Mouse (Mus musculus) thymus, adult 2 months (tissue): ENCODE measurements around the gene Dennd2c. TPM values are rescaled to one million over a fixed set of nuclear protein-coding genes. Genes with fewer than 3 reads are reported as not detected.
"Not testable (repeated sequence)": the region's sequence is repeated elsewhere in the genome, so short reads cannot be mapped to it uniquely, and the experiment has no call there.

Experiments used
- DNase-seq: peaks from one replicate; pipeline ENCODE4 v3.0.0; 2021
- H3K27ac ChIP-seq: fragments of 200-500 bp; 2 replicates; pipeline ENCODE4 v1.5.1; 2012; ENCODE audit warnings: low read length, control low read depth; ENCODE audit not compliant: control insufficient read depth, insufficient read depth
- H3K27me3 ChIP-seq: fragments of 200-500 bp; 2 replicates; pipeline ENCODE4 v1.6.1; 2012; ENCODE audit warnings: mild to moderate bottlenecking, low read length, moderate library complexity, mixed read lengths; ENCODE audit not compliant: control insufficient read depth, insufficient read depth
- H3K36me3 ChIP-seq: fragments of 200-500 bp; 2 replicates; pipeline ENCODE4 v1.6.1; 2012; ENCODE audit warnings: mild to moderate bottlenecking, low read length, moderate library complexity; ENCODE audit not compliant: control insufficient read depth, insufficient read depth
- H3K4me1 ChIP-seq: fragments of 200-500 bp; replicated peaks from 2 replicates; pipeline ENCODE4 v1.6.1; 2012; ENCODE audit warnings: low read length; ENCODE audit not compliant: control insufficient read depth, insufficient read depth
- H3K4me3 ChIP-seq: fragments of 200-500 bp; 2 replicates; pipeline ENCODE4 v1.5.1; 2012; ENCODE audit warnings: mild to moderate bottlenecking, low read length, control low read depth, moderate library complexity; ENCODE audit not compliant: control insufficient read depth, insufficient read depth
- CTCF ChIP-seq: fragments of 200-500 bp; IDR thresholded peaks from 2 replicates; pipeline ENCODE4 v1.5.1; 2012; ENCODE audit warnings: mild to moderate bottlenecking, control low read depth, low read length, moderate library complexity, borderline replicate concordance; ENCODE audit not compliant: control insufficient read depth, poor library complexity, insufficient read depth; ENCODE audit errors: extremely low read depth
- POLR2A ChIP-seq: fragments of 200-500 bp; IDR thresholded peaks from 2 replicates; pipeline ENCODE4 v1.6.1; 2012; ENCODE audit warnings: mild to moderate bottlenecking, low read length, control low read depth, moderate library complexity; ENCODE audit not compliant: control insufficient read depth, poor library complexity, insufficient read depth; ENCODE audit errors: extremely low read depth
- WGBS: fragments of 180-500 bp; shearing (Covaris S2); methylation state at CpG from one replicate; pipeline ENCODE4 v1.1.7; 2018; 5-methylcytosine and 5-hydroxymethylcytosine counted together
- polyA plus RNA-seq: library from polyadenylated mRNA; depleted of rRNA; stranded (reverse); fragments of >200 nt; gene quantifications from 2 replicates; pipeline ENCODE4 v1.2.3, GENCODE M21; 2012; rRNA removed

Dennd2c gene
- polyA plus RNA-seq, 1 experiment = 2.2 TPM

DNA sequence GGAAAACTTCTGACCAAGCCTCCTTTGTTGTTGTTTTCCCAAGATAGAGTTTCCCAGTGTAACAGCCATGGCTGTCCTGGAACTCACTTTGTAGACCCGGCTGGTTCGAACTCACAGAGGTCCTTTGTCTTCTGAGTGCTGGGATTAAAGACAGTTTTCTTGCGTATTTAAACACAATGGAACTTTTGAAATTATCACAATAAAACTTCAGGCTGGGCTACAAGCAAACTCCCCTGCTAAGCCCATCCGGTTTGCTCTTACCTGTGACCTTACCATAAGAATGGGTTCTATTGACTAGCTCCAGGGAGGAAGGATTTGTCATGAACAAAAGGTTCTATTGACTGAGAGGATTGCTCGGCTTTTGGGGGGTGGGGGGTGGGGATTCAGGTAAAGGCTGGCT, 105.3 kb downstream of the Dennd2c start:
- H3K27ac ChIP-seq = no peak overlapping the region
- H3K4me1 ChIP-seq = no peaks in the 10 kb centered on the region
- no peak for DNase-seq
- no peaks in the 10 kb centered on the region for H3K36me3 ChIP-seq
- no peak for TF ChIP-seq CTCF
- TF ChIP-seq POLR2A = no peak
- H3K4me3 ChIP-seq = no peak overlapping the region
- WGBS = 93% methylated on average over 5 of the region's 5 CpGs
- H3K27me3 ChIP-seq = no peaks in the 10 kb centered on the region

DNA sequence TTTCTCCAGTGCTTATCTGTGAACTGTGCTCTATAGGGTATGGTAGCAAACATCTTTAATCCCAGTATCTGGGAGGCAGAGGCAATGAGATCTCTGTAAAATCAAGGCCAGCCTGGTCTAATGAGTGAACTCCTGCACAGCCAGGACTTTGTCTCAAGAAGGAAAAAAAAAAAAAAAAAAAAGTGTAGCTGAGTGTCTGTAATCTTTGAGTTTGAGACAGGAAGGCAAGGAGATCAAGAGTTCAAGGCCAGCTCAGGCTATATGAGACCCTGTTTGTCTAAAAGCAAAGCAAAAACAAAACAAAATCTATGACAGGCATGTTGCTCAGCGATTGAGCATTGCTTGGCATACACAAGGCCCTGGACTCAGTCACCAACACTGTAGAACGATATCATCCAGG, 105.8 kb downstream of the Dennd2c start:
- no peak for TF ChIP-seq POLR2A
- DNase-seq = no peak
- Histone ChIP-seq H3K4me1 (no peaks in the 10 kb centered on the region), H3K27ac (no peak overlapping the region), H3K36me3 (no peaks in the 10 kb centered on the region), H3K27me3 (no peaks in the 10 kb centered on the region), H3K4me3 (no peak overlapping the region)
- 95% methylated on average over 2 of the region's 2 CpGs for WGBS

DNA sequence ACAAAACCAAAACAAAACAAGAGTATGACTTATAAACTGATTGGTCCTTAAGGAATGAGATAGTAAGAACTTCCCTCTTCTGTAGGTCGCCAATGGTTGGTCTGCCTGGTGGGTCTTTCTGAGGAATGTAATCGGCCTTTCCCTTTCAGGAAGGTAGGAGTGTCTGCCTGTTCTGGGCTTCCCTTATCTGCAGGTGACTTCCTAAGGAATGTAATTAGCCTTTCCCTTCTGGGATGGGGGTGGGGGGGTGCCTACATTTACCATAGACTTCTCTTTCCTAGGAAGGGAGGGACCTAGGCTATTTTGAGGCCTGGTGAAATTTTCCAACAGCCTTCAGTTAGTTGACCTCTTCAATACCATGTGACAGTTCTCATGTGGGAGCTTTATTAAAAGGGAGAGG, 108.7 kb downstream of the Dennd2c start:
- no peaks in the 10 kb centered on the region for H3K27me3 ChIP-seq
- no peak for TF ChIP-seq POLR2A
- TF ChIP-seq CTCF = no peak
- no peaks in the 10 kb centered on the region for H3K4me1 ChIP-seq
- no peak overlapping the region for H3K27ac ChIP-seq
- H3K4me3 ChIP-seq = no peak overlapping the region
- H3K36me3 ChIP-seq = no peaks in the 10 kb centered on the region
- 91% methylated on average over 2 of the region's 2 CpGs for WGBS
- no peak for DNase-seq

DNA sequence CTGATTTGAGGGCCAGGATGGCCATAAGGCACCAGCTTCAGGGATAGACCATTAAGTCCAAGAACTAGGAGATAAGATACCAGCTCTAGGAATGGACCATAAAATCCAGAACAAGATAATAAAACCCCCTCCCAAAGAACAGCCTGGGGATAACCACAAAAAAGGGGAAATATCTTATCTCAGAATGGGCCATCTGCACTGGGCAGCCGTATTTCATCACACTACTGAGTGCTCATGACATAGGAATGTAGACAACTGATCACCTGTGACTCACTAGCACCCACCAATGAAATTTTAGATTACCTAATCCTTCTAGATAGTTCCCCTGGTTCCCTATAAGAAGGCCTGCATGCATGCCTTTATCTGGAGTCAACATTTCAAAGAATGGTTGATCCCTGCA, 109.7 kb downstream of the Dennd2c start:
- Histone ChIP-seq H3K4me3 (no peak overlapping the region), H3K4me1 (no peaks in the 10 kb centered on the region), H3K27ac (no peak overlapping the region), H3K27me3 (no peaks in the 10 kb centered on the region), H3K36me3 (no peaks in the 10 kb centered on the region)
- no peak for TF ChIP-seq CTCF
- TF ChIP-seq POLR2A = no peak
- DNase-seq = no peak
- 66% methylated on average over 1 of the region's 1 CpGs for WGBS

DNA sequence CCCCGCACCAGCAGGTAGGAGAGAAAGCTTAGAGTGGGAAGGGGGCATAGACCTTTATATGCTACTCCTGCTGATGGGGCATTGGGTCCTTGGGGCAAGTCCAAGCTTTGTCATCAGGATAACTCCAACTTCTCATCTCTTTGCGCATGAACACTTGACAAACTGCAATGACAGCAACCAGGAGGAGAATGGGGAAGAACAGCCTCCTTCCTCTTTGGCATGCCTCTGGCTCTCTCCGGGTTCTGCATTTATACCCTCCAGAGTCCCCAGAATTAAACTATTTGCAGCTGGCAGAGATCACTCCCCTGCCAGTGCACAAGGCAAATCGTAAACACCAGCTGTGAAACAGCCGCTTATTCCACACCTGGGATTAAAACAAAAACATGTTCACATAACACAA, 111.1 kb downstream of the Dennd2c start:
- H3K36me3 ChIP-seq = no peaks in the 10 kb centered on the region
- no peak for DNase-seq
- H3K4me3 ChIP-seq = no peak overlapping the region
- H3K27ac ChIP-seq = no peak overlapping the region
- TF ChIP-seq POLR2A = no peak
- TF ChIP-seq CTCF = no peak
- WGBS = 81% methylated on average over 5 of the region's 5 CpGs
- H3K4me1 ChIP-seq = no peaks in the 10 kb centered on the region
- H3K27me3 ChIP-seq = no peaks in the 10 kb centered on the region

DNA sequence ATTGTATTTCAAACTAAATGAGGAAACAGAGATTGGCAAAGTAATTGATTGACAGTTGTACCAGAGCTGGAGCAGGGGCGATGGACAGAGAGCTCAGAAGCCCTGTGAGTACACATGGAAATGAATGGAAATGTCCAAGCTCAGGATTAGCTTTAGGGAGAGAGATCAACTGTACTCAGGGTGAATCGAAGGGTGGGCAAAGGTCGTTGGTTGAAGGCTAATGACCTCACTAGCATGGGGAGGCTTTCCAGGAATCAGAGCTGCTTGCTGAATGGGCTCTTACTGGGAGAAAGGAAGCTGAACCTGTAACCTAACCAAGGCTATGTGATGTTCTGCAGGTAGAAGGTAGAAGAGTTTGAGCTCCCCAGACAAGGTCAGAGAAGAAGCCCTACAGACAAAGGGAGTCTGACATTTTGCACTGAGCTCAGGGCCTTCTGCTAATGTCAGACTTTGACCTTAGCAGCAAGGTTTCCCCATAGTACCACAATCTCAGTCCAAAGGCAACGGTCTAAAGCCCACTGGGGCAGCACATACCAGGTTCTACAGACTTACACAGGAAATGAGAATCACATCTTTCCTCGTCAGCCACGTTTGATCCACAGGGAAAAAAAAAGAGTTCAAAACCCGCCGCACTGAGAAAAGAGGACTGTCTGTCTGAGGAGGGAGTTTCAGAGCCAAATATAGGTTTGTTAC, 112.3 kb downstream of the Dennd2c start:
- no peak for DNase-seq
- H3K27me3 ChIP-seq = no peaks in the 10 kb centered on the region
- WGBS = 92% methylated on average over 8 of the region's 8 CpGs
- H3K36me3 ChIP-seq = no peaks in the 10 kb centered on the region
- no peak overlapping the region for H3K4me3 ChIP-seq
- H3K4me1 ChIP-seq = no peaks in the 10 kb centered on the region
- no peak overlapping the region for H3K27ac ChIP-seq
- TF ChIP-seq CTCF (no peak), POLR2A (no peak)

DNA sequence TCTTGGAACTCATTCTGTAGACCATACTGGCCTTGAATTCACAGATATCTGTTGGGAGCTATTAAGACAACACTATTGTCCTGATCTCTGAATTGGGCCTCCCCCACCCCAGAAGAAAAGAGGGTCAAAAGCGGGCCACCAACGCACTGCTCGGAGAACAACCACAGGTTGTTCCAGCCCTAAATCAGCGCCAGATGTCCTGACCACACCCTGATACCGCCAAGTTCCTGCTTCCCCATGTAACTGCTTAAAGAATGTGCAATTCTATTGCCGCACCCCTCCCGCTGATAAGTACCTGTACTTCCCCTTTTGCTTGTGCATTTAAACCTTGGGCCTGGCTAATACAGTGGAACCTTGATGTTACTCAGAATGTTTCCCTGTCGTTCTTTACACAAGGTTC, 113.0 kb downstream of the Dennd2c start:
- not testable (repeated sequence) for H3K27ac ChIP-seq, H3K4me1 ChIP-seq, H3K4me3 ChIP-seq, H3K36me3 ChIP-seq, H3K27me3 ChIP-seq, DNase-seq
- WGBS = 97% methylated on average over 8 of the region's 8 CpGs

Other genes starting within 250 kb of the Dennd2c start
- not detected in 2 replicates for gene Sycp1, start 166.5 kb upstream of the Dennd2c start, polyA plus RNA-seq
- gene Nr1h5, start 138.5 kb upstream of the Dennd2c start, polyA plus RNA-seq = 0.04 TPM in 1 of 2 replicates, not detected in the other
- gene Sike1, start 106.9 kb upstream of the Dennd2c start, polyA plus RNA-seq = 32.6 and 34.6 TPM in 2 replicates
- 29.6 and 35.0 TPM in 2 replicates for gene Csde1, start 82.2 kb upstream of the Dennd2c start, polyA plus RNA-seq
- 41.0 and 43.4 TPM in 2 replicates for gene Nras, start 44.3 kb upstream of the Dennd2c start, polyA plus RNA-seq
- gene Ampd1, start 28.6 kb upstream of the Dennd2c start, polyA plus RNA-seq = 10.3 and 13.8 TPM in 2 replicates
- gene Bcas2, start 69.1 kb downstream of the Dennd2c start, polyA plus RNA-seq = 38.5 and 39.0 TPM in 2 replicates
- 30.0 and 30.1 TPM in 2 replicates for gene Trim33, start 176.7 kb downstream of the Dennd2c start, polyA plus RNA-seq